Mouse (Mus musculus): ENCODE data around the gene Mum1. TPM values are rescaled to one million over a fixed set of nuclear protein-coding genes. Genes with fewer than 3 reads are reported as not detected.
A peak's percentile ranks its signal among the peaks of the same experiment; 100 is the strongest.
"Not testable (repeated sequence)": the region's sequence is repeated elsewhere in the genome, so short reads cannot be mapped to it uniquely, and the experiment has no call there.

Gene Mum1
- polyA plus RNA-seq, 1 experiment from 2014 or later, result 41.4 TPM

- POLR2A ChIA-PET, result no interaction called here
- CTCF ChIA-PET, result no interaction called here
- TF ChIP-seq CTCF (IDR thresholded peaks at IDR 0.05), result no peak
- DNase-seq (ENCODE audit: low read depth, low spot score) (no peak), ATAC-seq (no peak)
- in situ Hi-C loops (cut with MboI; ENCODE audit: low pct_unique_long_range_greater_than_20kb), result no loop called here
- H3K27me3 ChIP-seq, result no peaks in the 10 kb centered on the region
These were observed 10.8 kb downstream of the Mum1 start for GRCm38 (mm10) chr10:80237020-80237419.

DNA sequence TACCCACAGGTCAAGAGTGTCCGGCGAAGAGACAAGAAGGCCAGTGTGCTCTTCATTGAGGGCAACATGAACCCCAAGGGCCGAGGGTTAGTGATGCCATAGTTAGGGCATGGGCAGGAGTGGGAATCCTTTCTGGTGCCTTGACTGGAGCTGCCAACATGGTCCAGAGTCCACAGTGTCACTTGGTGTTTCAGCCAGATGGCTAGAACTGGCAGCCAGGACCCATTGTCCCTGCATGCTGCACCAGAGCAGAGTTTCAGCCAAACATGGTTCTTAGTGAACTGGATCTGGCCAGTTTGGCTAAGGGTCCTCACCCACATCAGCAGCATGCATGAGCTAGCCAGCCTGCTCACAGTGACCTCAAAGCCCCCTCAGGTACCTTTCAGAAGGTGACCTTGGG, 12.1 kb downstream of the Mum1 start:
- DNase-seq (ENCODE audit: low read depth, low spot score), result no peak
- no peak for TF ChIP-seq CTCF (IDR thresholded peaks at IDR 0.05)
- CTCF ChIA-PET, result no interaction called here

GRCm38 (mm10) chr10:80239791-80240190, 13.6 kb downstream of the Mum1 start:
- ATAC-seq (no peak), DNase-seq (ENCODE audit: low read depth, low spot score) (no peak)
- in situ Hi-C loops (cut with MboI; ENCODE audit: low pct_unique_long_range_greater_than_20kb), result no loop called here
- CTCF ChIA-PET, result interaction anchor here (1.2 to 1.5 kb wide), 2 partner anchors 10 to 64 kb away, joined by 3 to 4 read pairs; no protein-coding TSS in a partner anchor
- POLR2A ChIA-PET, result no interaction called here
- no peak for TF ChIP-seq CTCF (IDR thresholded peaks at IDR 0.05)
- no peaks in the 10 kb centered on the region for H3K27me3 ChIP-seq

More for the DNA sequence above, 12.1 kb downstream of the Mum1 start:
- POLR2A ChIA-PET, result no interaction called here
- ATAC-seq, result no peak
- H3K27me3 ChIP-seq, result no peaks in the 10 kb centered on the region
- in situ Hi-C loops (cut with MboI; ENCODE audit: low pct_unique_long_range_greater_than_20kb), result no loop called here

DNA sequence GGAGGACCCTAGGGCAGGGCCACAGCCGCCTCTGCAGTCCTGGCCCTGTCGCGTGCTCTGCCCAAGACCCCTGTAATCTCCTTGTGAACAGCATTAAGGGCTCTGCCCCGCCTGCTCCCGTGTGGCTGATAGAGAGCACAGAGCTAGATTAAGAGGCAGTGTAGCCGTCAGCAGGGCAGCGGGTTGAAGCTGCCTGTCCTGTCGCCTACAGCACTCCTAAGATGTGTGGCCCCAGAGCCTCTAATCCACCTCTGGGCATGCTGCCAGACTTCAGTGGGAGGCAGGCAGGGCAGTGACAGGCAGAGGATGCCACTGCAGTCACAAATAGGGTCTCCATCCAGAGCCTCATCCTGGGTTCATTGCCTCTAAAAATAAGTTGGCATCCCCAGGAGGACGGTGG, 15.9 kb downstream of the Mum1 start:
- H3K27me3 ChIP-seq, result no peaks in the 10 kb centered on the region
- ATAC-seq, result no peak
- ChIA-PET POLR2A (interaction anchor here (0.8 to 1.6 kb wide), 2 partner anchors 10 to 73 kb away, joined by 3 to 4 read pairs; no protein-coding TSS in a partner anchor), CTCF (no interaction called here)
- in situ Hi-C loops (cut with MboI; ENCODE audit: low pct_unique_long_range_greater_than_20kb), result no loop called here
- DNase-seq (ENCODE audit: low read depth, low spot score), result no peak
- TF ChIP-seq CTCF (IDR thresholded peaks at IDR 0.05), result no peak

DNA sequence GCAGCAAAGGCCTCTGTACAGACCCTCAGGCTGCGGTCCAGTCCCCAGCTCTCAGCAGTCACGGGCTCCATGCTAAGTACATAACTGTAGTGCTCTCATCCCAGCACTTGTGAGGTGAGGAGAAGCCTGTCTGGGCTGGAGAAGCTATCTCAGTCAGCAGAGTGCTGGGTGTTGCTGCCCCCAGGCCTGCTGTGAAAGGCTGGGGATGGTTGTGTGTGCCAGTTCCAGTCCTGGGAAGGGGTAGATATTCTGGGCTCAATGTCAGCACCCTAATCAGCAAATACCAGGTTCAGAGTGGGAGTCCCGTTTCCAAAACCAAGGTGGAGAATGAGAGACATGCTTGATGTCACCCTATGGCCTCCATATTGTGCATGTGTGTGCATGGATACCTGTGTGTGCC, 16.4 kb downstream of the Mum1 start:
- POLR2A ChIA-PET, result no interaction called here
- no peaks in the 10 kb centered on the region for H3K27me3 ChIP-seq
- DNase-seq (ENCODE audit: low read depth, low spot score) (no peak), ATAC-seq (no peak)
- no peak for TF ChIP-seq CTCF (IDR thresholded peaks at IDR 0.05)
- CTCF ChIA-PET, result interaction anchor here (0.8 kb wide), 1 partner anchor 44 kb away, joined by 3 read pairs; no protein-coding TSS in a partner anchor
- in situ Hi-C loops (cut with MboI; ENCODE audit: low pct_unique_long_range_greater_than_20kb), result no loop called here

- CTCF ChIA-PET, result interaction anchor here (0.7 to 3.7 kb wide), 6 partner anchors 10 to 69 kb away, joined by 3 to 28 read pairs (median 4); no protein-coding TSS in a partner anchor
- ATAC-seq (no peak), DNase-seq (ENCODE audit: low read depth, low spot score) (no peak)
- in situ Hi-C loops (cut with MboI; ENCODE audit: low pct_unique_long_range_greater_than_20kb), result loop anchor here (5.0 kb wide), 1 partner anchor 68 kb away; the partner anchor contains the start of gene Efna2
- H3K27me3 ChIP-seq, result no peaks in the 10 kb centered on the region
- TF ChIP-seq CTCF (IDR thresholded peaks at IDR 0.05), result no peak
- POLR2A ChIA-PET, result interaction anchor here (0.5 to 2.1 kb wide), 2 partner anchors 22 to 69 kb away, joined by 5 to 9 read pairs; no protein-coding TSS in a partner anchor
These were observed 18.7 kb downstream of the Mum1 start for GRCm38 (mm10) chr10:80244791-80245399.

GRCm38 (mm10) chr10:80245600-80245999, 19.4 kb downstream of the Mum1 start:
- CTCF ChIA-PET, result interaction anchor here (0.9 to 3.7 kb wide), 4 partner anchors 37 to 256 kb away, joined by 3 to 28 read pairs (median 16); no protein-coding TSS in a partner anchor
- H3K27me3 ChIP-seq, result no peaks in the 10 kb centered on the region
- POLR2A ChIA-PET, result interaction anchor here (2.1 kb wide), 1 partner anchor 70 kb away, joined by 5 read pairs; no protein-coding TSS in a partner anchor
- TF ChIP-seq CTCF (IDR thresholded peaks at IDR 0.05), result no peak
- ATAC-seq (no peak), DNase-seq (ENCODE audit: low read depth, low spot score) (no peak)
- in situ Hi-C loops (cut with MboI; ENCODE audit: low pct_unique_long_range_greater_than_20kb), result loop anchor here (5.0 kb wide), 1 partner anchor 68 kb away; the partner anchor contains the start of gene Efna2

DNA sequence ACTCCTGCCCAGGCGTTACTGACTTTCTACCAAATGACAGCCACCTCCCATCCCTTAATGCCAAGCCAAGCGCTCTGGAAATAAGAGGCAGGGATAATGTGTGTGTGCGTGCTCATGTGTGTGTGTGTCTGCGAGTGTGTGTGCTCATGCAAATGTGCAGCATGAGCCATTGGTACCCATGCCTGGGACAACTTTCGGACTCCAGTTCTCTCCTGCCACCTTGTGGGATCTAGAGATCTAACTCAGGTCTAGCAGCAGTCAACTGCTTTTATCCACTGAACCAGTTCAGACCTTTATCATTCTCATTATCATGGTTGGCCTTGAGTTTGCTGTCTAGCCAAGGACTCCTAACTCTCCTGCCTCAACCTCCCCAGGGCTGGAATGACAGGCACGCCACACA, 21.6 kb downstream of the Mum1 start:
- TF ChIP-seq CTCF (IDR thresholded peaks at IDR 0.05), result no peak
- CTCF ChIA-PET, result interaction anchor here (1.4 to 3.7 kb wide), 2 partner anchors 72 kb away, joined by 6 to 28 read pairs; no protein-coding TSS in a partner anchor
- no peaks in the 10 kb centered on the region for H3K27me3 ChIP-seq
- DNase-seq (ENCODE audit: low read depth, low spot score) (no peak), ATAC-seq (no peak)
- in situ Hi-C loops (cut with MboI; ENCODE audit: low pct_unique_long_range_greater_than_20kb), result loop anchor here (5.0 kb wide), 1 partner anchor 71 kb away; the partner anchor contains the start of gene Efna2
- POLR2A ChIA-PET, result no interaction called here

DNA sequence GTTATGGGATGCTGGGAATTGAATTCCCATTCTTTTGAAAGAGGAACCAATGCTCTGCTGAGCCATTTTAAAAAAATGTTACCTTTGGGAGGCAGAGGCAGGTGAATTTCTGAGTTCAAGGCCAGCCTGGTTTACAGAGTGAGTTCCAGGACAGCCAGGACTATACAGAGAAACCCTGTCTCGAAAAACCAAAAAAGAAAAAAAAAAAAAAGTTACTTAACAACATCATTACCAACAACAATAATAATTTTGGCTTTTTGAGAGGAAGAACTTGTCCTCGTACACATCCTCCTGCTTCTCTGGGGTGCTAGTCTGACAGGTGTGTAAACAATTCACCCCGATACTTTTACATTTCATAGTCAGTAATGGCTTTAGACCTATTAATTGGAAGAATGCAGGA, 22.2 kb downstream of the Mum1 start:
- ChIA-PET CTCF (interaction anchor here (1.4 kb wide), 1 partner anchor 73 kb away, joined by 6 read pairs; no protein-coding TSS in a partner anchor), POLR2A (interaction anchor here (0.6 to 1.5 kb wide), 2 partner anchors 7 to 43 kb away, joined by 3 read pairs; no protein-coding TSS in a partner anchor)
- ATAC-seq; H3K27me3 ChIP-seq; DNase-seq (ENCODE audit: low read depth, low spot score): not testable (repeated sequence)
- in situ Hi-C loops (cut with MboI; ENCODE audit: low pct_unique_long_range_greater_than_20kb), result loop anchor here (5.0 kb wide), 1 partner anchor 71 kb away; the partner anchor contains the start of gene Efna2

DNA sequence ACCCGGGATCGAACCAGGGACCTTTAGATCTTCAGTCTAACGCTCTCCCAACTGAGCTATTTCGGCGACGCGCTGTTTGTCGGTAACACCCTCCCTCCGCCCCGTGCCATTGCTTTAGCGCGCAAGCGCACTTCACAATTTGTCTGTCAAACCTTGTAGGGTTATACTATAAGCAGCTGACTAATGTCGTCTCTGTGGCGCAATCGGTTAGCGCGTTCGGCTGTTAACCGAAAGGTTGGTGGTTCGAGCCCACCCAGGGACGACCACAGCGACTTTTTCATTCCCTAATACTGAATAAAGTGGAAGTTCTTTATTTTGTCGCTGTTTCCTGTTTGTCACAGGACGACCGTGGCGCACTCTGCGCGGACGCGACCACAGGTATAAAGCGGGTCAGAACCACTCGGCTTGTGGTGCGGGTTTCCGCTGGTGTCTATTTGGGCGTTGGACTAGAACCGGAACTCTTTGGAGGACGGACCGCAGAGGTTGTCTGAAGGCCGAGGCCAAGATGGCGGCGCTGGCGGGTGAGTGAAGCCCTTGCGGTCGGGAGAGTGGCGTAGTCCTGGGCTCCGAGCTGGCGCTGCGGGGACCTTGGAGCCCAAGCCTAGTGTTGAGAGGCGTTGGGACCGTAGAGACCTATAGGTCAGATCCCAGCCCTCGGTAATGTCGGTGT, 22.9 kb downstream of the Mum1 start, which contains the start of gene Ndufs7:
Gene Ndufs7 (plus strand): TSS at position 151 of the 670 bp plus-strand sequence.
- CTCF ChIA-PET, result interaction anchor here (1.4 kb wide), 1 partner anchor 74 kb away, joined by 6 read pairs; no protein-coding TSS in a partner anchor
- ATAC-seq (peak; percentile 66), DNase-seq (ENCODE audit: low read depth, low spot score) (peak; percentile 93)
- in situ Hi-C loops (cut with MboI; ENCODE audit: low pct_unique_long_range_greater_than_20kb), result loop anchor here (5.0 kb wide), 1 partner anchor 72 kb away; the partner anchor contains the start of gene Efna2
- H3K27me3 ChIP-seq, result no peaks in the 10 kb centered on the region
- POLR2A ChIA-PET, result interaction anchor here (0.6 to 1.7 kb wide), 4 partner anchors 8 to 81 kb away, joined by 3 to 6 read pairs (median 4); partner anchors contain the start of gene Gamt
- TF ChIP-seq CTCF (IDR thresholded peaks at IDR 0.05), result no peak
